Mouse (Mus musculus) heart, adult 2 months (tissue): ENCODE results near the gene Sox12.

Experiments used
- CTCF ChIP-seq: fragments of 200-600 bp; IDR thresholded peaks from 2 replicates; pipeline ENCODE4 v1.8.1; 2022; ENCODE audit warnings: antibody characterized with exemption, mild to moderate bottlenecking, moderate library complexity
- EP300 ChIP-seq: fragments of 200-500 bp; IDR thresholded peaks from 2 replicates; pipeline ENCODE4 v1.6.1; 2011; ENCODE audit warnings: low read depth, low read length, control low read depth; ENCODE audit not compliant: insufficient read depth
- POLR2A ChIP-seq: fragments of 200-500 bp; IDR thresholded peaks from 2 replicates; pipeline ENCODE4 v1.6.1; 2011; ENCODE audit warnings: mild to moderate bottlenecking, low read depth, low read length, control low read depth; ENCODE audit not compliant: insufficient read depth

GRCm38 (mm10) chr2:152372104-152372503 lies 25.8 kb downstream of the Sox12 start:
- TF ChIP-seq POLR2A, result no peak
- no peak for TF ChIP-seq CTCF
- no peak for TF ChIP-seq EP300
